Mouse (Mus musculus): ENCODE measurements around the gene Rtl8b. TPM values are rescaled to one million over a fixed set of nuclear protein-coding genes. Genes with fewer than 3 reads are reported as not detected.
"Not testable (repeated sequence)": the region's sequence is repeated elsewhere in the genome, so short reads cannot be mapped to it uniquely, and the experiment has no call there.

Gene Rtl8b
- total RNA-seq, 2 experiments from 2014 or later, result 164 to 168 TPM

DNA sequence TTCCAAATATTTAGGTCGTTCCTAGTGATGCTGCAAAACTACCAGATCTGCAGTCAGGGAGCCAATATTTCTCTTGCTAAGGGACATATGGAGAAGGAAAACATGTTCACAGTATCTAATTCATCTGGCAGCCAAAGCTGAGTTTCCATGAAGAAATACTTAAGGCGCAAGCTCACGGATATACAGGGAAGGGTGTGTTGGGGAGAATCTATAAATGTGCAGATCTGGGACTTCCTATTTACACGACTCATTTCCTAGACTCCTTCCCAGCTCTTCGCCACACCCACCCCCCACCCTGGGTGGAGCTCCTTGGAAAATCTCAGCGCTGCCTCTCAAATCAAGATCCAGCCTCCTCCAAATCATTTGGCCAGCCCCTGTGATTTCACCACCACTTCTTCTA, 24.3 kb downstream of the Rtl8b start:
- no peak for DNase-seq (ENCODE audit: low spot score in 2 of 2)
- H3K4me3 ChIP-seq, result no peak overlapping the region

DNA sequence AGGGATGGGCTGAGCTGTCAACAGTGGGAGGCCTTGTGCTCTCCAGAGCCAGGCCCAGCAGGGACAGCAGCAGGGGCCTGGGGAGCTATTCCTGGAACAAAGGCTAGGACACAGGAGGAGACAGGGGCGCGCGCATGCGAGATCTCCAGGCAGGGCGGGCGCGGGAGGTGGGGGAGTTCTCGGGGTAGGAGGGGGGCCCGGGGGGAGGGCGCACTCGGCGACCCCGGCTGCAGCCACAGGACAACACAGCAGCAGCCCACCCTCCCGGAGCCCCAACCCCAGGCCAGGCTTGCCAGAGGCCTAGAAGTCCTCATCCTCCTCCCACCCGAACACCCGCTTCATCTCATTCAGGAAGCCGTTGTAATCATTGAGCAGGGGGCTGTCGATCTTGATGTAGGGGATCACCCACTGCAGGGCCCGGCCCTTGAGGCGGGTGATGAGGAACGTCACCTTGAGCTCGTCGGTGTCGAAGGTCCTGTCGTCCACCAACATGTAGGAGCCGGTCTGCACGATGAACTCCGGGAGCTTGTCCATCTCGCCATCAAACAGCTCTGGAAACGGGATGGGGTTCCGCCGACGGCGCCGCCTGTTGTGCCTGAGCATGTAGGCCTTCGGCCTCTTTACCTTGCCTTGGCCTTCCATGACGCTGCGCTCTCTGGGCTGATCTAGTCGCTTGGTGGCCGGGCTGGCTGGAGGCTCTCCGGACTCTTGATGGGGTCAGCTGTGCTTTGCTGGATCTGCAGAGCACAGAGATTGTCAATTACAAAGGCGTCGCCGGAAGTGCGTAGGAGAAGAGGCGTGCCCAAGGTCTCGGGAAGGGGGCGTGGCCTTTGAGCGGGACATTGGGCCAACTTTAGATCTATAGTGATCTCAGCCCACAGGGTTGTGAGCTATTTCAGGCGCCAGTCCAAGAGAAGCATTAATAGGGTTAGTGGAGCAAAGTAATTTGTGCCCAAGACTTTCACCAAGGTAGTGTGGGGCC, 26.9 kb downstream of the Rtl8b start, which contains the start of gene Rtl8a:
Gene Rtl8a (minus strand): TSS at position 703 of the 982 bp plus-strand sequence.
- peak within 1 kb of the TSS; percentile 39; the same call in 1 of the 2 replicates for H3K27ac ChIP-seq

More for the DNA sequence above, 24.3 kb downstream of the Rtl8b start:
- H3K27ac ChIP-seq, result no peak overlapping the region
- no peak for TF ChIP-seq CTCF (conservative IDR thresholded peaks at IDR 0.05)

DNA sequence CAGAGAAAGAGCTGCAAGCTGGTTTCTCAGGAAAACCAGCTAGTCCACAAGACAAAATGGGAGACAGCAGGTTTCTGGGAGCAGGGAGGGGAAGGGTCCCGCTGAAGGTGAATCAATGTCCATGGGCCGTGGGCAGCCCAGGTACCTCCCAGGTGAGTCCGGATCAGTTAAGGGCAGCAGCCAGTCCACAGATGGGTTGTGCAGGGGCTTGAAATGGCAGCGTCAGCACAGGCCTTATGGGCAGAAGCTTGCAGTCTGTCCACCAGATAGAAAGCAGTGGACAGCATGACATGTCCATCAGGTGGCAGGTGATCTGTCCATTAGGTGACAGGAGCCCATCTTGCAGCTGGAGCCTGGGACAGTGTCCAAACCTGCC, 27.6 kb downstream of the Rtl8b start:
- not testable (repeated sequence) for DNase-seq (ENCODE audit: low spot score in 2 of 2); H3K27ac ChIP-seq
- H3K4me3 ChIP-seq, result peak overlapping the region; percentile 31; the same call in 1 of the 2 replicates

More for the DNA sequence above, 26.9 kb downstream of the Rtl8b start, which contains the start of gene Rtl8a:
- DNase-seq (ENCODE audit: low spot score in 2 of 2), result peak; percentile 40 to 66
- peak within 1 kb of the TSS; percentile 38 for H3K4me3 ChIP-seq

DNA sequence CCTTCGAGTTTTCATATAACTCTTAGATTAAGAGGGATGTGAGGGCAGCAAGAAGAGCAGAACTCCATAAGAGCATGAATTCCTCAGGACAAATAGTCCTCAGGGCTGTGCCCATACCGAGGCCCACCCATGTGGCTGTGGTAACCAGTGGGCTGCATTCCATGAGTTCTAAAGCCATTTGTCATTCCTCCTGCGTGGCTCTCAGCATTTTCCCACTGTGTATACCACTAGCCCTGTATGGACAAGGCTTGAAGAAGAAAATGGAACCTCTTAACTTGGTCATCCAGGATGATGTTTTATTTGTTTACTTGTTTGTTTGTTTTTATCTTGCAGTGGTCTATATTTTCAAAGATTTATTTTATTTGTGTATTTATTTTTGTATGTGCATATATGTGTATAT, 32.1 kb downstream of the Rtl8b start:
- not testable (repeated sequence) for H3K4me3 ChIP-seq; DNase-seq (ENCODE audit: low spot score in 2 of 2); H3K27ac ChIP-seq

Other genes starting within 250 kb of the Rtl8b start
- not detected for gene Etd, start 235.5 kb downstream of the Rtl8b start, total RNA-seq (2021)
- gene Rtl8c, start 62.4 kb downstream of the Rtl8b start, total RNA-seq (2021), result 100 to 1,000 TPM; 174 to 189 TPM
- gene Gm14597, start 61.4 kb downstream of the Rtl8b start, total RNA-seq (2021), result under 1 TPM in 1 of 2 experiments, not detected in 1; 0.71 TPM
- gene Rtl8a, start 26.7 kb downstream of the Rtl8b start, total RNA-seq (2021), result 100 to 1,000 TPM; 198 to 264 TPM
- gene 4930502E18Rik, start 54.4 kb upstream of the Rtl8b start, total RNA-seq (2021), result not detected
- not detected for gene 1700013H16Rik, start 87.4 kb upstream of the Rtl8b start, total RNA-seq (2021)
- not detected for gene Zfp36l3, start 106.0 kb upstream of the Rtl8b start, total RNA-seq (2021)
- 1 to 10 TPM in 1 of 2 experiments, under 1 TPM in 1; 0.95 to 1.5 TPM for gene Xlr, start 127.3 kb upstream of the Rtl8b start, total RNA-seq (2021)

Measured in layer of hippocampus, adult 2 months (tissue).